Mouse (Mus musculus) adrenal gland (tissue): ENCODE measurements around the gene Pla2g1b.
"Not testable (repeated sequence)": the region's sequence is repeated elsewhere in the genome, so short reads cannot be mapped to it uniquely, and the experiment has no call there.

ENCODE experiments used
- intact Hi-C: fragments of 180-260 bp; cut with DNase I; formaldehyde crosslinking; loops from one replicate; pipeline ENCODE4 v1.15.1; 2025
- long read RNA-seq, 2 experiments: library from polyadenylated mRNA; unstranded; transcript quantifications; one replicate each; pipeline ENCODE4 v2.0.0; 2020; ENCODE audit warnings: borderline replicate concordance in 1 of 2; ENCODE audit not compliant: insufficient replicate concordance in 1 of 2

Gene Pla2g1b
- long read RNA-seq, experiment 1 = 0 reads
- long read RNA-seq, experiment 2 = 0 reads

- intact Hi-C loops = no loop called here
Measured at GRCm38 (mm10) chr5:115465642-115466420, at the start of gene Pla2g1b. TSS of gene Pla2g1b (plus strand) at chr5:115466262.

- intact Hi-C loops = no loop called here
Measured at GRCm38 (mm10) chr5:115428831-115429358, 37.2 kb upstream of the Pla2g1b start.

DNA sequence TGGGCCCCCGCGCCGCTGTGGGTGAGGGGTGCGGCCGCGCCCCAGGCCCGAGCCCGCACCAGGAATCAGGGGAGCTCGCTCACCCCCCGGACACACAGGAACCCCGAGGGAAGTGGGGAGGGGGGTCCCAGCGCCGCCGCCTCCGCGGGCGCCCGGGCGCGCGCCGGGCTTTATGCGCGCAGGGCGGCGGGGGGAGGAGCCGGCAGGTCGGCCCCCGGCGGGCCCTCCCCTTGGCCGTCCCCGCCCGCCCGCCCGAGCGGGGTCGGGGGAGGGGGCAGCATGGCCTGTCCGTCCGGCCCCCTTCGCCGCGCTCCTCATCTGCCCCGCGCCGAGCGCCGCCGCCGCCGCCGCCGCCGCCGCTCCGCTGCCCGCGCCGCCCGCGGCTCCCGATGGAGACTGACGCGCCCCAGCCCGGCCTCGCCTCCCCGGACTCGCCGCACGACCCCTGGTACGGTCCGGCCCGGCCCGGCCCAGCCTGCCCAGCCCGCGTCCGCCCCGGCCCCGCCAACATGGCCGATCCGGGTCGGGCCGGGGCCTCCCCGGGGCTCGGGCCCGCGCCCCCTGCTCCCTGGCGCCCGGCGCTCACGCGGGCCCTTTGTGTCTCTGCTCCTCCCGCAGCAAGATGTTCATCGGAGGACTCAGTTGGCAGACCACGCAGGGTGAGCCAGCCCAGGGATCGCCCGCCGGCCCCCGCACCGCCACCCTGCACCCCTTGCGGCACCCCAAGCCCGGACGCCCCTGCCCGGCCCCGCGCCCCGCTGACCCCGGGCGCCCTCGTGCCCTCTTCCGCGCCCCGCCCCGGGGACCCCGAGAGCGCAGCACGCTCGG lies 36.5 kb upstream of the Pla2g1b start, which contains the start of gene Msi1:
Gene Msi1, plus strand, starts transcription at position 241 of the 828 bp plus-strand sequence.
- intact Hi-C loops = no loop called here

- intact Hi-C loops = no loop called here
Measured at GRCm38 (mm10) chr5:115430187-115430960, 35.7 kb upstream of the Pla2g1b start.

GRCm38 (mm10) chr5:115431061-115431897 lies 34.8 kb upstream of the Pla2g1b start:
- intact Hi-C loops = no loop called here

- intact Hi-C loops = no loop called here
Measured at GRCm38 (mm10) chr5:115431898-115432259, 34.2 kb upstream of the Pla2g1b start.

GRCm38 (mm10) chr5:115432395-115432794 lies 33.7 kb upstream of the Pla2g1b start:
- intact Hi-C loops = no loop called here

GRCm38 (mm10) chr5:115433191-115433590 lies 32.9 kb upstream of the Pla2g1b start:
- intact Hi-C loops = no loop called here

- intact Hi-C loops = no loop called here
Measured at GRCm38 (mm10) chr5:115434280-115434852, 31.7 kb upstream of the Pla2g1b start.

DNA sequence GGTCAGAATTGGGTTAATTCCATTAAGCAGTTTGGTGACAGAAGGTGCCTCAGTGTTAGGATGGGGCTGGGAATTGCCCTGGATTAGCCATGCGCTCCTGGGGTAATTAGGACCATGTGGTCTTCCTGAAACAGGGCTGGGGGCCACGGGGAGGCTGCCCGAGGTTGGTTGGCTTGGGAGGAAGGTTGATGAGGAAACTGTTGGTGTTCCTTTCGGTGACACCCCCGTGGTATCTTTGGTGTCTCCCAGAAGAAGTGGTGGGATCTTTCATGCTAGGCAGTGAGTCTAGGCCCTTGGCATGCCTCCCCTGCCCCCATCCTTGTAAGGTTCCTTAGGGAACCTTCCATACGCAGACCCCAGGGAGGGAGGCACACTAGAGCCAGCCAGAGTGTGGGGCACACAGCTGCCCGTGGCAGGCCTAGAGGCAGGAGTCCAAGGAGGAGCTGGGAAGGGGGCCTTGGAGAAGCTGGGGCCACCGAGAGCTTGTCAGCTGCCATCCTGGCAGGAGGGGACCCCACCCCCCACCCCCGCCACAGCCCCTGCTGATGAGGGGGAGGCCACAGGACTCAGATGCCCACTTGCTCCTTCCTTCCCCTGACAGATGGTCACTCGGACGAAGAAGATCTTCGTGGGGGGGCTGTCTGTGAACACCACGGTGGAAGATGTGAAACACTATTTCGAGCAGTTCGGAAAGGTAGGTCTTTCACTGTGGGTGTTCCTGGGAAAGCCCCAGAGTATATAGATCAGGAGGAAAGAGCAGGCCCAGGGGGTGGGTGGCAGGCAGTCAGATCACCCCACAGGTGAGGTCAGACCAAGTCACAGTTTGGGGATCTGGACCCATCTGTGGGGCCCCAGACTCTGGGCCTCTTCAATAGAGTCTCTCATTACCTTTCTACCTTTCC lies 31.0 kb upstream of the Pla2g1b start:
- intact Hi-C loops = no loop called here

DNA sequence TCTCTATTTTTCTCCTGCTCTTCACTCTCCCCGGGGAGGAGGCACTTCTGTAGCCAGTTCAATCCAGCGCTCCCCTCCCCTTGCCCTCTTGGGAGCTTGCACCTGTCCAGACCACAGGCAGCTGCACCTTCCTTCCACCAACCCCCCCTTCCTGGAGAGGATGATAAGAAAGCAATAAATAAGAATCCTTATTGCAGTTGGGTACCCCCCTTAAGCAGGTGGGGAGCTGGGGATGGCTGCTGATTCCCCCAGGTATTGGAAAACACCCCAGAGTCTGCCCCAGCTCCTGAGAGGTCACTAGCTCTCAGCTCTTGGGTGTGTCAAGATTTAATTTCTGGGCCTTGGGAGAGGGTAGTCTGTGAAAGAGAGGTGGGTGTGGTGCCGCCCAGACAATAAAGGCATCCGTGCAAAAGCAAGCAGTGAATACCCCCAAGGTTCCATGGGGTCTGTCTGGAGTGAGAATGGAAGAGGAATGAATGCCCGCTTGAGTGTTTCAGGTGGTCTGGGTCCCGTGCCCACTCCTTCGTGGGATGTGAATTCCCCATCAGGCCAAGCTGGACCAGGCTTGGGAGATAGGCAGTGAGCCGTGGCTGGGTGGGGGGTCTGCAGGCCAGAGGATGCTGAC lies 30.2 kb upstream of the Pla2g1b start:
- intact Hi-C loops = no loop called here

DNA sequence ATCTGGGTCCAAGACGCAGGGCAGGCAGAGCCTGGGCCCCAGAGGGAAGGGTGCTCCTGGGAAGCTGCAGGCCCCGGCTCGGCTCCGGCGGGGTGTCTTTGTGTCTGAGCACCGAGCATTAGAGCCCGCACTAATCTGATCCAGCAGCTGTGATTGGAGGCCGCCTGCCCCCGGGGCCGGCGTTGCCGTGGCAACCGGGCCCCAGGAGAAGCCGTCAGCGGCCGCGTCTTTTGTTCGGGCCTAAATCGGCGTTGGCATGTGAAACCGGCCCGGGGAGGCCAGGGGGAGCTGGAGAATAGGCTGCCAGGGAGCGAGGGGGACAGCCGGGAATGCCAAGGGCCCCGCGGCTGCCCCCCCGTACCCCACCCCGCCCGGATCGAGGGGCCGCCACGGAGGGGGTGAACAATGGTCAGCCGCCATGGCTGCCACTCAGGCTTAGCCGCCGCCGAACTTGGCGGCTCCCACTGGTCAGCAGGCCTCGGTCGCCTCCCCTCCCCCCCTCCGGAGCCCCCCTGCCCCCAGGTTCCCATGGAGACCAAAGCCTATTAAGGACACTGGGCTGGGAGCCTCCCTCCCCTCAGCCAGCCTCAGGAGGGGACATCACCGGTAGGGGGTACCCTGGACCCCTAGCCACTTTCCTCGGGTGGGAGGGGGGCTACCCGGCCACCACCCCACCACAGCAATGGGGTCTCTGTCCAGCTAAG lies 29.5 kb upstream of the Pla2g1b start:
- intact Hi-C loops = no loop called here

- intact Hi-C loops = no loop called here
Measured at GRCm38 (mm10) chr5:115437242-115437944, 28.7 kb upstream of the Pla2g1b start.

DNA sequence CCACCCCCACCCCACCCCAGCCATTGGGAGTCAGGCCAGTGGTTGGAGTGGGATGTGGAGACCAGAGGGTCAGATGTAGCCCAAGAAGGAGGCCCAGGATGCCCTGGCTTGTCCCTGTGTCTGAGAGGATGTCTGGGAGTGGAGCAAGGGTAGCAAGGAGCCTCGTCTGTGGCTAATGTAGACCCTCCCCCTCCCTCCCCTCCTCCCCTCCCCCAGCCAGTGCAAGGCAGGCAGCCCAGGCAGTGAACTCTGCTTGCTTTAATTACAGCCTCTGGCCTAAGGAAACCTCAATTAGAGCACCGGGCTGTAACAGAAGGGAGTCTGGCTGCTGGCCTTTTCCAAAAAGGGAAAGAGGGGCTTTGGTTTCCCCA lies 28.1 kb upstream of the Pla2g1b start:
- intact Hi-C loops = no loop called here

GRCm38 (mm10) chr5:115438667-115439066 lies 27.4 kb upstream of the Pla2g1b start:
- intact Hi-C loops = no loop called here

DNA sequence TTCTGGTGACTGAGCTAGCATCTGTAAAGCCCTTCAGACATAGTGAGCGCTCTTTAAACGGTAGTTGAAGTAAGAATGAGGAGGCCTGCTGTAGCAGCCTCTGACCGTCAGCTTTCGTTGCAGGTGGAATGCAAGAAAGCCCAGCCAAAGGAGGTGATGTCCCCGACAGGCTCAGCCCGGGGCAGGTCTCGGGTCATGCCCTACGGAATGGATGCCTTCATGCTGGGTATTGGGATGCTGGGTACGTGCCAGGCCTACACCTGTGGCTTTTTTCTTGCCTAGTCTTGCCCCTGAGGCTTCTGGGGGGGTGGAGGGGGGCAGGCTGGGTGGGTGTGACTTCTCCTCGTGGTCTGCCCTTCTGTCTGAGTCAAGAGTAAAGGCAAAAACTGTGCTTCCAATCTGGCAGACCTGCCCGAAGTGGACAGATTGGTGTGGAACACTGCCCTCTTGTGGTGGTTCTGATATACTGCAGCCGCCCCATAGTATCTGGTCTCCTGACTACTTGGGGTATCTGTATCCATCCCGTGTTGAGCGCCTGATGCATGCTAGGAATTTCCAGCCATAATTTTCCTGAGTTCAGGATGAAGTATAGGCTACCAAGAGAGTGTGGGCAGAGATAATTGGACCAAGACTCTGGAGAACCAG lies 24.7 kb upstream of the Pla2g1b start:
- intact Hi-C loops = loop anchor here (2.0 kb wide), 1 partner anchor 83 kb away; no protein-coding TSS in a partner anchor

GRCm38 (mm10) chr5:115442663-115443062 lies 23.4 kb upstream of the Pla2g1b start:
- intact Hi-C loops = not testable (repeated sequence)
